Mouse (Mus musculus) MN1 (cell line): Measurements from ENCODE around the gene Vmn1r111.
"Not testable (repeated sequence)": the region's sequence is repeated elsewhere in the genome, so short reads cannot be mapped to it uniquely, and the experiment has no call there.

Experiments
- DNase-seq: peaks from one replicate; pipeline ENCODE4 v3.0.0-alpha.2; 2016; ENCODE audit warnings: low spot score

The Vmn1r111 gene

GRCm38 (mm10) chr7:20703116-20703515 is at the start of gene Vmn1r111:
Vmn1r111 (minus strand) TSS chr7:20703216.
- DNase-seq = not testable (repeated sequence)

GRCm38 (mm10) chr7:20730524-20730923 is 27.5 kb upstream of the Vmn1r111 start, which contains the start of gene Gm10668:
Gm10668 (minus strand) TSS chr7:20730624.
- not testable (repeated sequence) for DNase-seq

- DNase-seq = not testable (repeated sequence)
These were observed 34.4 kb downstream of the Vmn1r111 start, which contains the start of gene Vmn1r107 for GRCm38 (mm10) chr7:20668618-20669017. Vmn1r107 (plus strand) TSS chr7:20668918.
